Mouse (Mus musculus): ENCODE data around the gene Tmem50b. TPM values are rescaled to one million over a fixed set of nuclear protein-coding genes. Genes with fewer than 3 reads are reported as not detected.

Tmem50b gene
- polyA plus RNA-seq, 1 experiment from 2014 or later, result 41.4 TPM

DNA sequence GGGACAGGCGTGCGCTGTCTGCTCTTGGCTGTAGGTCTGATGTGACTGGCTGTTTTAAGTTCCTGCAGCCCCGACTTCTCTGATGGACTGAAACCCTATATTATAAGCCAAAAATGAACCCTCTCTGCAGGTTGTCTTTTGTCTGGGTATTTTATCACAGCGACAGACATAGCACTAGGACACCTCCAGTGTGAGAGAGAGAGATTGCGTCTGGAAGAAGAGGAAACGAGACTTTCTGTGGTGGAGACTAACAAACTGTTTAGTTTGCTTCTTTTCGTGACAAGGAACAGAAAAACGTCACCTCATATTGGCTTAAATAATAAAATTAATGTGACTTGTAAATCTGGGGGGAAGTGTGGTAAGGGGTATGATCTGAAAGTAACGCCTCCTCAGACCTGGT, 4.1 kb upstream of the Tmem50b start:
- Histone ChIP-seq H3K27ac (replicated peaks) (no peak overlapping the region), H3K36me3 (no peaks in the 10 kb centered on the region), H3K9me3 (replicated peaks) (no peaks in the 10 kb centered on the region), H3K4me3 (no peak overlapping the region), H3K4me1 (peaks cover 10% of the 10 kb centered on the region), H3K27me3 (ENCODE audit: low read depth, poor library complexity, severe bottlenecking) (peaks cover 18% of the 10 kb centered on the region)
- WGBS, result 82% methylated on average over 9 of the region's 9 CpGs
- DNase-seq (ENCODE audit: low spot score), result no peak

- Histone ChIP-seq H3K4me3 (no peak overlapping the region), H3K36me3 (no peaks in the 10 kb centered on the region), H3K9me3 (replicated peaks) (no peaks in the 10 kb centered on the region), H3K4me1 (peaks cover 16% of the 10 kb centered on the region), H3K27ac (replicated peaks) (no peak overlapping the region), H3K27me3 (ENCODE audit: low read depth, poor library complexity, severe bottlenecking) (peaks cover 24% of the 10 kb centered on the region)
- no peak for DNase-seq (ENCODE audit: low spot score)
- 90% methylated on average over 4 of the region's 4 CpGs for WGBS
Measured at GRCm38 (mm10) chr16:91601081-91601480, 3.5 kb upstream of the Tmem50b start.

DNA sequence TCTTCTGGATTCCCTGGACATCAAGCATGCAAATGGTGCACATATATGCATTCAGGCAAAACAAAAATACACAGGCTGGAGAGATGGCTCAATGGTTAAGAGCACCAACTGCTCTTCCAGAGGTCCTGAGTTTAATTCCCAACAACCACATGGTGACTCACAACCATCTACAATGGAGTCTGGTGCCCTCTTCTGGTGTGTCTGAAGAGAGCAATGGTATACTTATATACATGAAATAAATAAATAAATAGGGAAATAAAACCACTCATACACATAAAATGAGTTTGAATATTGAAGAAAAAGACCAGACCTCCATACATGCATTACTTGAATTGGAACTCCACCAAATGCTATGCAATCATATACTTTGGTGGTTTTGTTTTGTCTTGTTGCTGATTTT, 1.6 kb upstream of the Tmem50b start:
- peaks cover 20% of the 10 kb centered on the region for H3K4me1 ChIP-seq
- no peak overlapping the region for H3K27ac ChIP-seq (replicated peaks)
- H3K27me3 ChIP-seq (ENCODE audit: low read depth, poor library complexity, severe bottlenecking), result peaks cover 38% of the 10 kb centered on the region
- no peak overlapping the region for H3K4me3 ChIP-seq
- H3K9me3 ChIP-seq (replicated peaks), result no peaks in the 10 kb centered on the region
- H3K36me3 ChIP-seq, result no peaks in the 10 kb centered on the region
- no peak for DNase-seq (ENCODE audit: low spot score)

- DNase-seq (ENCODE audit: low spot score), result peak; percentile 70
- H3K27me3 ChIP-seq (ENCODE audit: low read depth, poor library complexity, severe bottlenecking), result peaks cover 38% of the 10 kb centered on the region
- peaks cover 20% of the 10 kb centered on the region for H3K4me1 ChIP-seq
- H3K9me3 ChIP-seq (replicated peaks), result no peaks in the 10 kb centered on the region
- 0 out of 2 replicates have a peak, but pooled peaks cover 5% of the 10 kb centered on the region for H3K36me3 ChIP-seq
- peak overlapping the region; percentile 86 for H3K27ac ChIP-seq (replicated peaks)
- H3K4me3 ChIP-seq, result peak overlapping the region; percentile 93
- under 1% methylated on average over 75 of the region's 75 CpGs for WGBS
Measured at GRCm38 (mm10) chr16:91596779-91597671, 575 bp downstream of the Tmem50b start.

DNA sequence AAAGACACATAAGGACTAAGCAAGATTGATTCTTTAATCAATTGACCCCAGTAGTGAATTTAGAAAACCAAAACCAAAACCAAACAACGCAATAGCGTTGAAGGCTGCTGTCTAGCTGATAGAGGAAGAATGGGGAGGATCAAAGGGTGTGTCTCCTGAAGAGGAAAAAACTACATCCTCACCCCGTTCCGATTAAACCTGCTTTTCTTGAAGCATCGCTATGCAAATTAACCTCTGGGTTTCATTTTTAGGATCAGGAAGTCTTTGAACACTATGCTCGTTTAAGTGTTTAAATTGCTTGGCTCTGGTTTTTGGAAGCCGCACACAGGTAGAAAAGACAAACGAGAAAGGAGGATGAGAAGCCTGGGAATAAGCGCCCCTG, 1.2 kb downstream of the Tmem50b start:
- Histone ChIP-seq H3K27me3 (ENCODE audit: low read depth, poor library complexity, severe bottlenecking) (peaks cover 38% of the 10 kb centered on the region), H3K36me3 (0 out of 2 replicates have a peak, but pooled peaks cover 5% of the 10 kb centered on the region), H3K4me3 (peak overlapping the region; percentile 93), H3K27ac (replicated peaks) (peak overlapping the region; percentile 86; the same call in 1 of the 2 replicates), H3K9me3 (replicated peaks) (no peaks in the 10 kb centered on the region), H3K4me1 (peaks cover 20% of the 10 kb centered on the region)
- WGBS, result 23% methylated on average over 9 of the region's 9 CpGs
- no peak for DNase-seq (ENCODE audit: low spot score)

GRCm38 (mm10) chr16:91595076-91595475, 2.5 kb downstream of the Tmem50b start:
- no peak for DNase-seq (ENCODE audit: low spot score)
- Histone ChIP-seq H3K4me3 (no peak overlapping the region), H3K36me3 (0 out of 2 replicates have a peak, but pooled peaks cover 5% of the 10 kb centered on the region), H3K27me3 (ENCODE audit: low read depth, poor library complexity, severe bottlenecking) (peaks cover 38% of the 10 kb centered on the region), H3K9me3 (replicated peaks) (no peaks in the 10 kb centered on the region), H3K27ac (replicated peaks) (no peak overlapping the region), H3K4me1 (peaks cover 20% of the 10 kb centered on the region)
- 86% methylated on average over 6 of the region's 6 CpGs for WGBS

- Histone ChIP-seq H3K27me3 (ENCODE audit: low read depth, poor library complexity, severe bottlenecking) (peaks cover 27% of the 10 kb centered on the region), H3K4me3 (no peak overlapping the region), H3K27ac (replicated peaks) (no peak overlapping the region), H3K36me3 (0 out of 2 replicates have a peak, but pooled peaks cover 5% of the 10 kb centered on the region), H3K4me1 (peaks cover 26% of the 10 kb centered on the region), H3K9me3 (replicated peaks) (no peaks in the 10 kb centered on the region)
- 85% methylated on average over 3 of the region's 3 CpGs for WGBS
- DNase-seq (ENCODE audit: low spot score), result no peak
Measured at GRCm38 (mm10) chr16:91593262-91593661, 4.3 kb downstream of the Tmem50b start.

DNA sequence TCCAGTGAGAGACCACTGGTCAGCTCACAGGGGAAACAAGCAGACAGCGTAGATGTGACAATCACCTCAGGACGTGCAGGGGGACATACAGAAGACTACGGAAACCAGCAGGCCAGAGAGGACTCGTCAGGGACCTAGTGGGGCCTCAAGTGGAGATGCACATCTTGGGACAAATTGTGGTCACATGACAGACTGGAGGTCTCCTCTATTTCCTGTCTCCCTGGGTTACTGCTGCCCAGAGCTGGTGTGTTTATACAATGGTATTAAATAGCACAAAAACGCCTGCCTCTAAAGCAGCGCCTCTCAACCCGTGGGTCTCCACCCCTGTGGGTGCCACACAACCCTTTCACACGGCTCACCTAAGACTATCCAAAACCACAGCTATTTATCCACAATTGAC, 5.4 kb downstream of the Tmem50b start:
- DNase-seq (ENCODE audit: low spot score), result no peak
- no peaks in the 10 kb centered on the region for H3K9me3 ChIP-seq (replicated peaks)
- no peak overlapping the region for H3K4me3 ChIP-seq
- 0 out of 2 replicates have a peak, but pooled peaks cover 5% of the 10 kb centered on the region for H3K36me3 ChIP-seq
- peaks cover 21% of the 10 kb centered on the region for H3K4me1 ChIP-seq
- H3K27ac ChIP-seq (replicated peaks), result no peak overlapping the region
- peaks cover 21% of the 10 kb centered on the region for H3K27me3 ChIP-seq (ENCODE audit: low read depth, poor library complexity, severe bottlenecking)
- 76% methylated on average over 8 of the region's 8 CpGs for WGBS

GRCm38 (mm10) chr16:91588703-91589102, 8.9 kb downstream of the Tmem50b start:
- Histone ChIP-seq H3K27ac (replicated peaks) (no peak overlapping the region), H3K36me3 (peaks cover 25% of the 10 kb centered on the region), H3K4me3 (no peak overlapping the region), H3K4me1 (peaks cover 6% of the 10 kb centered on the region), H3K27me3 (ENCODE audit: low read depth, poor library complexity, severe bottlenecking) (no peaks in the 10 kb centered on the region), H3K9me3 (replicated peaks) (no peaks in the 10 kb centered on the region)
- DNase-seq (ENCODE audit: low spot score), result no peak
- 85% methylated on average over 3 of the region's 3 CpGs for WGBS

DNA sequence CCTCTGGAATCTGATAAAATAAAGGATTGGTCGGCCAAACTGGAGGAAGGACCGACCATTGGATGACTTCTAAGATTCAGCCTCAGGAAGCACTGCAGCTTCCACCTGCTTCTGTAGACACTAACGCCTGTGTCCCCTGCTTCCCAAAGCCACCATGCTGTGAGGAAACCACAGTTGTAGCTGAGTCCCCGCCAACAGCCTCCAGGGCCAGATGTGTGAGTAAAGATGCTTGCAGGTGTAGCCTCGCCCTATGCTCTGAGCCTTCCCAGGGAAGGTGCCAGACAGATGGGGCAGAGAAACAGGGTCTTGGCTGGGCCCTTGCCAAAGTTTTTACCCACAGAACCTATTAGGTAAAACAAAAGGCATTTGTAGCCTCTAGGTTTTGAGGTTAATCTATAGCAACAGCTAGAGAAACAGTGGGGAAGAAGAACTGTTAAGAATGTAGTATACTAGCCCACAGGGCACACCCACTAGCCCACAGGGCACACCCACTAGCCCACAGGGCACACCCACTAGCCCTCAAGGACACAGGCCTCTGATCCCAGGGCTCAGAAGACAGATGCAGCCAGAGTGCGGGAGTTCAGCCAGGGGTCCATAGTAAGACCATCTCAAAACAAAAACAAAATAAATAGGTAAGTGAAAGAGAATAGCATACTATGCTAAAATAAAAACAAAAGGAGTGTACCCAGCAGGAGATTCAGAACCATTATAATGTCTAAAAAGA, 9.7 kb downstream of the Tmem50b start:
- 66% methylated on average over 6 of the region's 6 CpGs for WGBS
- Histone ChIP-seq H3K27me3 (ENCODE audit: low read depth, poor library complexity, severe bottlenecking) (no peaks in the 10 kb centered on the region), H3K4me3 (no peak overlapping the region), H3K36me3 (peaks cover 27% of the 10 kb centered on the region), H3K27ac (replicated peaks) (no peak overlapping the region), H3K9me3 (replicated peaks) (no peaks in the 10 kb centered on the region), H3K4me1 (peaks cover 6% of the 10 kb centered on the region)
- DNase-seq (ENCODE audit: low spot score), result no peak

- H3K4me1 ChIP-seq, result peaks cover 6% of the 10 kb centered on the region
- DNase-seq (ENCODE audit: low spot score), result no peak
Measured at GRCm38 (mm10) chr16:91586244-91586643, 11.4 kb downstream of the Tmem50b start.

DNA sequence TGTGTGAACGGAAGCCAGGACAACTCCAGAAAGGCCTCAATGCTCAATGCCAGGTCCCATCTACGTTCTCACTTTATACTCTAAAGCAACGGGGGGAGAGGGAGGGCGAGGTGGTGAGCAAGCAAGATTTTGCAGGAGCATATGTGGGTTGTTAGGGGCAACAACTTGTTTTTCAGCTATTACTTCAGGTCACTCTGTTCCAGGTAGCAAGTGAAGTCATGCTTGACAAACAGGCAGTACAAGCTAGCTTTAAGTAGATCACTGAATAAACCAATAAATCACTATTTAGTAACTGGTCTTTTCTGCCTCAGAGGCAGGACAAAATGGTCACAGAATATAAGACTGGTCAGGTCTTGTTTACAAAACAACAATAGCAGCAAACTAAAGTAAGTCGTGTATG, 12.0 kb downstream of the Tmem50b start:
- no peaks in the 10 kb centered on the region for H3K9me3 ChIP-seq (replicated peaks)
- WGBS, result 91% methylated on average over 5 of the region's 5 CpGs
- peaks cover 6% of the 10 kb centered on the region for H3K4me1 ChIP-seq
- H3K27ac ChIP-seq (replicated peaks), result no peak overlapping the region
- no peaks in the 10 kb centered on the region for H3K27me3 ChIP-seq (ENCODE audit: low read depth, poor library complexity, severe bottlenecking)
- H3K4me3 ChIP-seq, result no peak overlapping the region
- no peak for DNase-seq (ENCODE audit: low spot score)
- peaks cover 40% of the 10 kb centered on the region for H3K36me3 ChIP-seq

More at GRCm38 (mm10) chr16:91586244-91586643, 11.4 kb downstream of the Tmem50b start:
- WGBS, result 91% methylated on average over 6 of the region's 6 CpGs
- peaks cover 33% of the 10 kb centered on the region for H3K36me3 ChIP-seq
- no peak overlapping the region for H3K27ac ChIP-seq (replicated peaks)
- no peaks in the 10 kb centered on the region for H3K9me3 ChIP-seq (replicated peaks)
- no peak overlapping the region for H3K4me3 ChIP-seq
- no peaks in the 10 kb centered on the region for H3K27me3 ChIP-seq (ENCODE audit: low read depth, poor library complexity, severe bottlenecking)

DNA sequence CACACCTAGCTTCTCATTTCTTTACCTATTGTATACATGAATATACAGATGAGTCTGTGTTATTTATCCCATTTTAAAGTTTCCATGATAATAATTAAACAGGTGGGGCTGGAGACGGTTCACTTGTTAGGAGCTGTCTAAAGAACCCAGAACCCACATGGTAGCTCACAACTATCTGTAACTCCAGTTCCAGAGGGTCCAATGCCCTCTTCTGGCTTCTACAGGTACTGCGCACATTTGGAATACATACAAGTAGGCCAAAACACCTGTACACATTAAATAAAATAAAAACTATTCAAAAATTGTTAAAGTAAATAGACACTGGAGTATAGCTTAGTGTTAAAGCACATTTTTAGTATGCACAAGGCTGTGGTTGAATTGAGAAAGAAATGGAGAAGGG, 15.3 kb downstream of the Tmem50b start:
- Histone ChIP-seq H3K4me1 (no peaks in the 10 kb centered on the region), H3K36me3 (peaks cover 56% of the 10 kb centered on the region), H3K27ac (replicated peaks) (no peak overlapping the region), H3K27me3 (ENCODE audit: low read depth, poor library complexity, severe bottlenecking) (no peaks in the 10 kb centered on the region), H3K9me3 (replicated peaks) (no peaks in the 10 kb centered on the region), H3K4me3 (no peak overlapping the region)
- DNase-seq (ENCODE audit: low spot score), result no peak
- 83% methylated on average over 2 of the region's 2 CpGs for WGBS
